Mouse (Mus musculus) T-helper 17 cell (primary cell): ENCODE data around the gene Gabbr2.

Source experiments
- in situ Hi-C, 2 experiments: fragments of 300-600 bp; cut with MboI, MseI; formaldehyde crosslinking; loops; 1 replicate in 1 of 2; 2 replicates in 1 of 2; pipeline ENCODE4 v1.15.1; 2025; ENCODE audit warnings: high pct_unique_total_duplicates in 2 of 2

Gabbr2 gene

DNA sequence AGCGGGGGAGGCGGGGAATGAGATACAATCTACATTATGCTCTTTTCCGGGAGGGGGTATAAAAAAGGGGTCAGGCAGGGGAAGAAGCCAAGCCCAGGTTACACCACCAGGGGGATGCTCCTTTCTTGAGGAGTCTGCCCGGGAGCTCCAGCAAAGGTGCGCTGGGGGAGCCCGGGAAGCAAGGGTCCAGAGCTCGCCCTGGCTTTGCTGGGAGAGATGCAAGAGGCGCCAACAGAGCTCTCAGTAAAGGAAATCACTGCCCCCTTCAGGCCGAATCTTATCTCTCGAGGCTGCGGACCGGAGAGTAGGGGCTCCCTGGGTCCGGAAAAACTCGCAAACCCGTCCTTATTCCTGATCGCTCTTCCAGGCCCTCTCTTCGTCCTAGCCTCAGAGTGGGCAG is 1.8 kb downstream of the Gabbr2 start:
- in situ Hi-C loops, result no loop called here

GRCm38 (mm10) chr4:46988824-46989223 is 2.8 kb downstream of the Gabbr2 start:
- in situ Hi-C loops, result no loop called here

DNA sequence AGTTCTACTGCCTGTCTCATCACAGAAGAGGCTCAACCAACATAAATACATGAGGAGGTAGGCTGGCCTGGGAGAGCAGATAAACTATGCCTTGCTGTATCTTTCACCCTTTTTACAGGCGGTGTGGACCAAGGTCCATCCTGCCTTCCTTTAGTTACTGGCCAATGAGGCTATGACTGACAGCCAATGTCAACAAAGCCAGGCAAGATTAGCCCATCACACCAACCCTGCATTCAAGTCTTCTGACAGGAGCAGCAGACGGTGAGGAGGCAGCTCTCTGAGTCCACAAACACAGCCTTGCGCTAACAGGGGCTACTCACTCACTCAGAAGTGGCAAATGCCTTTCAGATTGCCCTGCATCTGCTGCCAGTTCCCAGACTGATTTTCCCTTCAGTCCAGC is 3.4 kb downstream of the Gabbr2 start:
- in situ Hi-C loops, result no loop called here

DNA sequence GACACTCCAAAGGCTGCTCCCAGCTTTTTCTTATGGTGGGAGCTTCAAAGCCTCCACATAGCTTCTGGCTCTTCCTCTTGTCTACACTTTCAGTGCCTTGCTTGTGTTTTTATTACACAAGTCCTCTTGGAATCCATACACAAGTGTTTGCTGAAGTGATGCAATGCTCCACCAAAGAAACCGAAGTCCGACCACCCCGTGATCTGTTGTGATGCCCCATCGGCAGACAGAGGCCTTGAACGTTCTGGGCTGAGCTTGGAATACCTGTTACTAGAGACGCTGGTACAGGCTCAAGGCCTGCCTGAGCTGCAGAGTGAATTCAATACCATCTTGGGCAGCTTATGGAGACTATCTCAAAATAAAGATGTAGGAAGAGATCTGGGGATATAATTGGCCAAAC is 3.9 kb downstream of the Gabbr2 start:
- in situ Hi-C loops, result no loop called here

- in situ Hi-C loops, result no loop called here
Observed at GRCm38 (mm10) chr4:46986054-46986453, 5.6 kb downstream of the Gabbr2 start.

DNA sequence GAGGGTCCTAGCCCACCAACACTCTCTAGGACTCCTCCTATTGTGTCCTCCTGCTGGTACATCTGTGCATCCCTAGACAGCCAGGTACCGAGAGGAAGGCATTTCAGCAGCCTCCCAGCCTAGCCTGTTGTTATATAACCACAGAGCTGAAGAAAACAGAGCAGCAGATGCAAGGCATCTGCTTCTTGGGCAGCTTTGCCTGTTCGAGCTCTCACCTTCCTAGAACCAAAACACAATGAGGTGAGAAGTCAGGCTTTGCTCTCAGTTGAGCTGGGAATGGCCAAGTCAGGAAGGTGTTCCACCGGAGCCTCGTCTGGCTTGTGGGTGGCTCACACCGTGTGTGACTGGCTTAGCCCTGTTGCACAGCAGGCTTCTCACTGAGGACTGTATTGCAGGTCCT is 8.8 kb downstream of the Gabbr2 start:
- in situ Hi-C loops, result no loop called here

GRCm38 (mm10) chr4:46982094-46982493 is 9.6 kb downstream of the Gabbr2 start:
- in situ Hi-C loops, result no loop called here

DNA sequence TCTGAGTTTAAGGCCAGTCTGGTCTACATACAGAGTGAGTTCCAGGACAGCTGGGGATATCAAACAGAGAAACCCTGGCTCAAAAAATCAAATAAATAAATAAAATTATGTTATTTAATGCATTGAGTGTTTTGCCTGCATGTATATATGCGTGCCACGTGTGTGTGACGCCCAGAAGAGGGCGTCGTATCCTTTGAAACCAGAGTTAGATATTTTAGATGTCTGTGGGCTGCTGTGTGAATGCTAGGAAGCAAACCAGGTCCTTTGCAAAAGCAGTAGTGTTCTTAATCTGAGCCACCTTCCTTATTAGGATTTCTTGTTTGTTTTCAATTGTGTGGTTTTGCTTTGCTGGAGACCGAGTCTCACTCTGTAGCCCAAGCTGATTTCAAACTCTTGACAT is 13.3 kb downstream of the Gabbr2 start:
- in situ Hi-C loops, result no loop called here

- in situ Hi-C loops, result no loop called here
Observed at GRCm38 (mm10) chr4:46977161-46977560, 14.5 kb downstream of the Gabbr2 start.

DNA sequence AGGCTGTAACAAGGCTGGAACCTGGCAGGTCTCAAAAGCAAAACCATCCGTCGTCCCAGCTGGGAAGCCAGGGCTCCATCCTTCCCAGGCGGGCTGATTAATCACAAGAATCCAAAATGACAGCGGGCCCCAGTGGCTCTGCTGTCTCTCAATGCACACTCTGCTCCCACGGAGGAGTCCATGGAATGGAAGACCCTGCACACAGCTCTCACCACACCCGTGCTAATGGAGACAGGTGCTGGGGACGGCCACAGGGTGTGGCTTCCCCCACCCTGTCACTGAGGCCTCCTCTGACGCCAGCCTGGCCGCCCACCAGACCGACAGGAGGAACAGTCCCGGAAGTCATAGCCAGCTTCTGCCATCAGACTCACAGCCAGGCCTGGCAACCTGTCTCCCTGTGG is 15.0 kb downstream of the Gabbr2 start:
- in situ Hi-C loops, result no loop called here

- in situ Hi-C loops, result no loop called here
Observed at GRCm38 (mm10) chr4:46973322-46973721, 18.4 kb downstream of the Gabbr2 start.

GRCm38 (mm10) chr4:46967981-46968380 is 23.7 kb downstream of the Gabbr2 start:
- in situ Hi-C loops, result no loop called here

GRCm38 (mm10) chr4:46966551-46966950 is 25.1 kb downstream of the Gabbr2 start:
- in situ Hi-C loops, result no loop called here

DNA sequence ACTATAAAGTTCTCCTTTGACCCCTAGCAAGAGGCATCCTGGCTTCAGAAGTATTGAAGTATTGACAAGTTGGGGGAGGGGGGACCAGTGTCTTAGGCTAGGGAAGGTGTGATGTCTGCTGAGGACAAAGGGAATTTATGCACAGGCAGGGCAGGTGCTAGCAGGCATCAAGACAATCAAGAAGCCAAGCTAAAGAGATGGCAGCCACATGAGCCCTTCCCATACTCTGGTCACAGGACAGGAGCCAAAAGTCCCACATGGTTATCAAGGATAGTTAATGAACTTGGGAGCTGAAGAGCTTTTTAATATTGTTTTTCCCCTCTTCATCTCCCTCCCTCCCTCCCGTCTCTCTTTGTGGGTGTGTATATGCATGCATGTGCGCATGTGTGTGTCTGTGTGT is 30.3 kb downstream of the Gabbr2 start:
- in situ Hi-C loops, result no loop called here

DNA sequence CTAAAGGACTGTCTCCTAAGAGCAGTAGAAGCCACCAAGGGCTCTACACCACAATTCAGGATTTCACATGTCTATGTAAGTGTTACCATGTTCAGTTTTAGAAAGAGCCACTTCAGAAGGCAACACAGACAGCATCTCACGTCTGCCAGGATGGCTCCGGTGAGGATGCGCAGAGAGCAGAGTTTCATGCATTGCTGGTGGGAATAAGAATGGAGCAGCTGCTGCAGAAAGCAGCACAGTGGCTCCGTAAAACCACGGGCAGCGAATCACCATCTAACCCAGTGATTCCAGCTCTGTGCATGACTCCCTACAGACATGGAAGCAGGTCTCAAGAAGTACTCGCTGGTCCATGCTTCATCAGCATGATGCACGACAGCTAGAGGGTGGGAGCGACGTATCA is 31.5 kb downstream of the Gabbr2 start:
- in situ Hi-C loops, result no loop called here

DNA sequence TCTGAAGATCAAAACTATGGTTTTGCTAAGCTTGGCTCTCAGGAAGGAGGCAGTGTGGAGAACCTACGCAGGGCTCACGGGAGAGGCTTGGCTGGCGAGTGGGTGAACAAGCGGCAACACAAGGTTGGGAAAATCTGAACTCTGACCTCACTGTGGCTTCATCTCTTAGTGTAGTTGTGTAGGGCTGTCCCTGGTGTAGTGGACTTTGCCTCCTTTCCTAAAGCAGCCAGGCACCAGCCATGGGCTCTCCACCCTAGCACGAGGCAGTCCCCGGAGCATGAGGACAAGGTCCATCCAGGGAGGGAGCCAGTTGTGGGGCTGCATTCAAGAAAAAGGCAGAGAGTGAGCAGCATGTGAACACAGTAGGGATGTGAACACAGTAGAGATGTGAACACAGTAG is 31.9 kb downstream of the Gabbr2 start:
- in situ Hi-C loops, result no loop called here

- in situ Hi-C loops, result no loop called here
Observed at GRCm38 (mm10) chr4:46957955-46958354, 33.7 kb downstream of the Gabbr2 start.

- in situ Hi-C loops, result no loop called here
Observed at GRCm38 (mm10) chr4:46956966-46957365, 34.7 kb downstream of the Gabbr2 start.

DNA sequence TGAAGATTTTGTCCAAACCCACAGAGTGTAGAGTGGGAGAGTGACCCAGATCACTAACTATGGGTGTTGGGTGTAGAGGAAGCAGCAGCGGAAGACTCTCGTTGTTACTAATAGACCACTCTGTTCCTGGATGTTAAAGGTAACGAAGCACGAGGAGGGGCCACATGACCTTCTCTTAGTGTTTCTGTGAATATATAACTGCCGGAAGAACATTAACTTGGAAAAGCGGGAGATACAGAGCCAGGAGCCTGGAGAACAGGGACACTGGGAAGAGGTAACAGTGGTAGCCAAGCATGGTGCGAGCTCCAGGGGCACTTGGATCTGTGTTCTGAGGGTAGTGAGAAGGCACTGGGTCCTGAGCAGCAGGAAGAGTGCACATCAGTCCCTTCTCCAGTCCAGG is 38.7 kb downstream of the Gabbr2 start:
- in situ Hi-C loops, result no loop called here

- in situ Hi-C loops, result no loop called here
Observed at GRCm38 (mm10) chr4:46952562-46952961, 39.1 kb downstream of the Gabbr2 start.

- in situ Hi-C loops, result no loop called here
Observed at GRCm38 (mm10) chr4:46934291-46934690, 57.4 kb downstream of the Gabbr2 start.

DNA sequence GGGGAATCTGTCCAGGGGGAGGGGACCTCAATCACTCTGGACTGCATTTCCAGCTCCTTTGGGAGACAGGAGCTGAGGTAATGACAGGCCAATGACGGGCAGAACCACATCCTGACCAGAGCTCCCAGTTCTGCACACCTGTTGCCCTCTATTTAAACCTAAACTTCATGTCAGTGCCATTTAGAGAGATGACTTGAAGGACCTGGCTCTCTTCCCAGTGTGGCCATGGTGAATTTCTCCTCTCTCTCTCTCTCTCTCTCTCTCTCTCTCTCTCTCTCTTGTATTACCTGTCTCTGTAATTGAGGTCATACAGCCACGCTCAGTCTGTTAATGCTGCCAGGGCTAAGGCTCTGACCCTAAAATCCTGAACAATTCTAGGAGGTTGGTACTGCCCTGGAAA is 58.1 kb downstream of the Gabbr2 start:
- in situ Hi-C loops, result no loop called here

DNA sequence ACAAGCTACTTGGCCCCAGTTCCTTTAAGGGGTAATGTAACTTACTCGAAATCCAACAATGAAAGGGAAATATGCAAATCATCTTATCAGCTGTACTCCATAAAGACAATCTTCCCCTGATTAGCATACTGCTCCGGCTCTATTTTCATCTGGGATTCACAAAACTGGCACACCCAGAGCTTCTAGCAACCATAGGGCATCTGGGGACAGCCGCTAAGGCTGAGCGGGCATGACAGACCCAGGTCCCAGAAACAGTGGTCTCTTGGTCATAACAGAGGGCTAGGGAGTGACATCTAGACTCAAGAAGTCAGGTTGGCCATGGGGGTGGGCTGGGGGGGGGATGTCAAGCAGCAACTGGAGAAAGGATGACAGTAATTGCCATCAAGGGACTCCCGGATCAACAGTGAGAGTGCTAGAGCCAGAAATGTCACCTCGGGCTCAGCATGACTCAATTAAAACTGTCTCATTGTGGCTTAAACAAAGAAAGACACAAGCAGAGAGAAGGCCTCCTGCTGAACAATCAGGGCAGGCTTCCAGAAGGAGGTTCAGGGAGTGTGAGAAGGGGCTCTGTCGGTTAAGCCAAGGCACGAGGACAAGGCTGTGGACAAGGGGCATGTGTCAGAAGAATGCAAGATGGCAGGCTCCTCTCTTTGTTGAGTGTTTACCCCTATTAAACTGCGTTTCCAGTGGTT is 59.8 kb downstream of the Gabbr2 start:
- in situ Hi-C loops, result no loop called here

DNA sequence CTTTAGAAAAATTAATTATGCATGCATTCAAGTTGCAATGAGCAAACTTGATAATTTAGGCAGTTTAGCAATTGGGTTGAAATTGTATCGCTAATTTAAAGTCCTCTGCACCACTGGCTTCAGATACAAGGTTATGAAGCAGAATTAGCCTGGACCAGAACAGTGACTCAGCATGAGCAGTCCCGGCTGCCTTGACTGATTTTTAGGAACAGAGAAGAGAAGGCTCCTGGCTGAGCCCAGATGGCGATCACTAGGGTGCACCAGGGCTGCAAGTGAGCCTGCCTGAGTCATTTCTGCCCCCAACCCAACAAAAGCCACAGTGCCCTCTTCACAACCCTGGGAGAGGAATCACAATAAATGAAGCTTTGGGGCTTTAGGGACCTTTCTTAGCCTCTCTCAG is 63.6 kb downstream of the Gabbr2 start:
- in situ Hi-C loops, result no loop called here
